Mouse (Mus musculus) midbrain, postnatal 0 days (tissue): ENCODE results near the gene Bcar3. TPM values are rescaled to one million over a fixed set of nuclear protein-coding genes. Genes with fewer than 3 reads are reported as not detected.

ENCODE experiments used
- ATAC-seq: fragments of 200-750 bp; cut with Nextera tagmentation; 2 replicates; pipeline ENCODE4 v1.8.0; 2017; ENCODE audit warnings: moderate number of reproducible peaks, mild to moderate bottlenecking, moderate TSS enrichment, moderate library complexity; ENCODE audit not compliant: low FRiP score
- DNase-seq: peaks from one replicate; pipeline ENCODE4 v3.0.0-alpha.2; 2015; ENCODE audit warnings: low spot score
- H3K27ac ChIP-seq: fragments of 300-500 bp; sonication (generic); 2 replicates; pipeline ENCODE4 v1.5.1; 2014; ENCODE audit warnings: low read depth, mild to moderate bottlenecking, low read length, mixed read lengths
- H3K27me3 ChIP-seq: fragments of 300-500 bp; sonication (generic); 2 replicates; pipeline ENCODE4 v1.6.1; 2014; ENCODE audit warnings: low read length, control low read depth, mixed read lengths; ENCODE audit not compliant: insufficient read depth
- H3K36me3 ChIP-seq: fragments of 300-500 bp; sonication (generic); 2 replicates; pipeline ENCODE4 v1.6.1; 2014; ENCODE audit warnings: low read length, control low read depth, mixed read lengths; ENCODE audit not compliant: insufficient read depth
- H3K4me1 ChIP-seq: fragments of 300-500 bp; sonication (generic); 2 replicates; pipeline ENCODE4 v1.6.1; 2014; ENCODE audit warnings: mild to moderate bottlenecking, control low read depth, antibody characterized with exemption, low read length, mixed read lengths; ENCODE audit not compliant: insufficient read depth
- H3K4me2 ChIP-seq: fragments of 300-500 bp; sonication (generic); 2 replicates; pipeline ENCODE4 v1.6.1; 2014; ENCODE audit warnings: low read depth, mild to moderate bottlenecking, low read length, mixed read lengths; ENCODE audit not compliant: poor library complexity, severe bottlenecking
- H3K4me3 ChIP-seq: fragments of 300-500 bp; sonication (generic); 2 replicates; pipeline ENCODE4 v1.5.1; 2014; ENCODE audit warnings: low read depth, mild to moderate bottlenecking, low read length, moderate library complexity
- H3K9ac ChIP-seq: fragments of 300-500 bp; sonication (generic); replicated peaks from 2 replicates; pipeline ENCODE4 v1.6.1; 2014; ENCODE audit warnings: mild to moderate bottlenecking, low read length, moderate library complexity, mixed read lengths; ENCODE audit not compliant: poor library complexity, severe bottlenecking
- H3K9me3 ChIP-seq: fragments of 300-500 bp; sonication (generic); 2 replicates; pipeline ENCODE4 v1.6.1; 2016; ENCODE audit warnings: low read length, control low read depth
- CTCF ChIP-seq: IDR thresholded peaks from 2 replicates; pipeline ENCODE4 v1.5.1; 2016; ENCODE audit warnings: antibody characterized with exemption, mild to moderate bottlenecking
- WGBS: fragments of 180-500 bp; shearing (Covaris S2); extraction: QIAGEN DNeasy Blood & Tissue Kit; methylation state at CpG from one replicate; pipeline ENCODE4 v1.1.7; 2014; 5-methylcytosine and 5-hydroxymethylcytosine counted together
- polyA plus RNA-seq: library from polyadenylated mRNA; unstranded; fragments of >200 nt; fragmentation: Nextera tagmentation; extraction: Ambion mirVana; gene quantifications from 2 replicates; pipeline ENCODE4 v1.2.1, GENCODE M21; 2015
- total RNA-seq: library from RNA; depleted of rRNA; stranded (reverse); fragments of >200 nt; gene quantifications from 2 replicates; pipeline ENCODE4 v1.2.3, GENCODE M21; 2014

Bcar3 gene
- total and polyA plus RNA-seq, 2 experiments from 2014 or later, result 6.0 to 27.2 TPM

GRCm38 (mm10) chr3:122376011-122376410 lies 82.1 kb downstream of the Bcar3 start:
- H3K27me3 ChIP-seq, result no peaks in the 10 kb centered on the region
- H3K9me3 ChIP-seq, result no peaks in the 10 kb centered on the region
- ATAC-seq (no peak), DNase-seq (no peak)
- H3K4me1 ChIP-seq, result 0 out of 2 replicates have a peak, but pooled peaks cover 5% of the 10 kb centered on the region
- H3K4me2 ChIP-seq, result no peak overlapping the region
- no peaks in the 10 kb centered on the region for H3K36me3 ChIP-seq
- H3K27ac ChIP-seq, result no peak overlapping the region
- TF ChIP-seq CTCF, result no peak
- H3K9ac ChIP-seq, result no peak overlapping the region
- H3K4me3 ChIP-seq, result no peak overlapping the region

- Histone ChIP-seq H3K4me3 (no peak overlapping the region), H3K4me1 (0 out of 2 replicates have a peak, but pooled peaks cover 5% of the 10 kb centered on the region), H3K9ac (no peak overlapping the region), H3K27me3 (no peaks in the 10 kb centered on the region), H3K36me3 (no peaks in the 10 kb centered on the region), H3K4me2 (no peak overlapping the region), H3K27ac (no peak overlapping the region), H3K9me3 (no peaks in the 10 kb centered on the region)
- 27% methylated on average over 10 of the region's 10 CpGs for WGBS
- no peak for TF ChIP-seq CTCF
- ATAC-seq, result no peak
- no peak for DNase-seq
Measured at GRCm38 (mm10) chr3:122376412-122376831, 82.5 kb downstream of the Bcar3 start.

GRCm38 (mm10) chr3:122376841-122377464 lies 83.0 kb downstream of the Bcar3 start:
- WGBS, result 36% methylated on average over 8 of the region's 8 CpGs
- Histone ChIP-seq H3K27ac (no peak overlapping the region), H3K36me3 (no peaks in the 10 kb centered on the region), H3K4me3 (no peak overlapping the region), H3K9ac (no peak overlapping the region), H3K4me2 (no peak overlapping the region), H3K9me3 (no peaks in the 10 kb centered on the region), H3K27me3 (no peaks in the 10 kb centered on the region), H3K4me1 (0 out of 2 replicates have a peak, but pooled peaks cover 5% of the 10 kb centered on the region)
- ATAC-seq (no peak), DNase-seq (no peak)
- TF ChIP-seq CTCF, result no peak

- no peak overlapping the region for H3K4me2 ChIP-seq
- WGBS, result 76% methylated on average over 6 of the region's 6 CpGs
- no peak for DNase-seq
Measured at GRCm38 (mm10) chr3:122378634-122379033, 84.7 kb downstream of the Bcar3 start.

GRCm38 (mm10) chr3:122380776-122381175 lies 86.8 kb downstream of the Bcar3 start:
- H3K27ac ChIP-seq, result no peak overlapping the region
- no peak overlapping the region for H3K9ac ChIP-seq
- H3K36me3 ChIP-seq, result no peaks in the 10 kb centered on the region
- 80% methylated on average over 5 of the region's 5 CpGs for WGBS
- no peak for ATAC-seq
- no peak overlapping the region for H3K4me2 ChIP-seq
- H3K27me3 ChIP-seq, result no peaks in the 10 kb centered on the region
- 0 out of 2 replicates have a peak, but pooled peaks cover 5% of the 10 kb centered on the region for H3K4me1 ChIP-seq
- DNase-seq, result no peak
- no peaks in the 10 kb centered on the region for H3K9me3 ChIP-seq
- no peak overlapping the region for H3K4me3 ChIP-seq
- no peak for TF ChIP-seq CTCF

More at GRCm38 (mm10) chr3:122378634-122379033, 84.7 kb downstream of the Bcar3 start:
- Histone ChIP-seq H3K9ac (no peak overlapping the region), H3K9me3 (no peaks in the 10 kb centered on the region), H3K4me3 (no peak overlapping the region), H3K27ac (no peak overlapping the region), H3K27me3 (no peaks in the 10 kb centered on the region), H3K4me1 (0 out of 2 replicates have a peak, but pooled peaks cover 5% of the 10 kb centered on the region), H3K36me3 (no peaks in the 10 kb centered on the region)
- no peak for ATAC-seq
- TF ChIP-seq CTCF, result no peak

- Histone ChIP-seq H3K9me3 (no peaks in the 10 kb centered on the region), H3K4me1 (0 out of 2 replicates have a peak, but pooled peaks cover 5% of the 10 kb centered on the region), H3K9ac (no peak overlapping the region), H3K4me3 (no peak overlapping the region), H3K27me3 (no peaks in the 10 kb centered on the region), H3K36me3 (no peaks in the 10 kb centered on the region), H3K4me2 (no peak overlapping the region), H3K27ac (no peak overlapping the region)
- 95% methylated on average over 3 of the region's 3 CpGs for WGBS
- ATAC-seq (no peak), DNase-seq (no peak)
- no peak for TF ChIP-seq CTCF
Measured at GRCm38 (mm10) chr3:122381591-122381990, 87.7 kb downstream of the Bcar3 start.
